Mouse (Mus musculus) liver, adult 2 months (tissue): ENCODE measurements around the gene Cyth1.

Source experiments
- CTCF ChIP-seq: fragments of 200-500 bp; IDR thresholded peaks from 2 replicates; pipeline ENCODE4 v1.5.1; 2011; ENCODE audit warnings: low read depth, low read length, control low read depth
- POLR2A ChIP-seq: fragments of 200-500 bp; IDR thresholded peaks from 2 replicates; pipeline ENCODE4 v1.6.1; 2011; ENCODE audit warnings: low read length, control low read depth; ENCODE audit not compliant: insufficient read depth; ENCODE audit errors: extremely low read depth

- no peak for TF ChIP-seq CTCF
- TF ChIP-seq POLR2A = no peak
These were observed 55.4 kb downstream of the Cyth1 start for GRCm38 (mm10) chr11:118192973-118193372.
